Mouse (Mus musculus) spleen, adult 12 weeks (tissue): ENCODE results near the gene Yod1.

Experiments
- DNase-seq: peaks from one replicate; pipeline ENCODE4 v3.0.0; 2022; ENCODE audit warnings: low spot score

The Yod1 gene

DNA sequence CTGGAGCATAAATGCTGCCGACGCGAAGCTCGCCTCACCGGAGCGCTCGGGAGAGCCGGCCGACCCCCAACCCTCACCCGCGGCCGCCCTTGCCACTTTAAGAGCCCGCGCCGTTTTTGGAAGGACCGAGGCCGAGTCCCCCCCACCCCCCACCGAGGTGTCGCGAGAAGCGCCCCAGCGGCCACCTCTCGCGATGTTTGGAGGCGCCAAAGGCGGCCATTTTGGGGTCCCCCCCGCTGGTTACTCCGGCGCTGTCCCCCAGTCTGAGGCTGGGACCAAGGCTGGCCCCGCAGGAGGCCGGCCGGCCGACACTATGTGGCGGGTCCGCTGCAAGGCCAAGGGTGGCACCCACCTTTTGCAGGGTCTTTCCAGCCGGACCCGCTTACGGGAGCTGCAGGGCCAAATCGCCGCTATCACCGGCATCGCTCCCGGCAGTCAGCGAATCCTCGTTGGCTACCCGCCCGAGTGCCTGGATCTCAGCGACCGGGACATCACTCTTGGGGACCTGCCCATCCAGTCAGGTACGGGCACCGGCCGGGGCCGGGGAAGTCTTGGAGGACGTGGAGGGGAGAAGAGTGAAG is at the start of gene Yod1:
Gene Yod1 (plus strand): TSS at position 37 of the 581 bp plus-strand sequence.
- DNase-seq = peak; percentile 89

DNA sequence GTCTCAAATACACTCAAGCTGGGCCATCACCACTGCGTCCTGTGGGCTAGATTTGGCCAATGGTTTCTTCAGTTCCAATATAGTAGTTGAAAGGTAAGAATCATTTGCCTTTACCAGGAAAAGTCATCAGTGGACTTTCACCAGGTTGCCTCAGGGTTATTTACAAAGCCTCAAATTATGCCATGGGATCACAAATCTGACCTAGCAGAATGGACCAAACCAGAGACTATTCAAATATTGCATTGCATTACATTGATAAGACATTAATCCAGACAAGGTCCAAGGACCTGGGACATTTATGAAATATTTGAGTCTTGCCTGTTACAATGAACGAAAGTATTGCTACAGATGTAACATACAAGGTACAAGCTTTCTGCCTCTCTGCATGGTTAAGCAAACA is 38.6 kb upstream of the Yod1 start:
- no peak for DNase-seq

DNA sequence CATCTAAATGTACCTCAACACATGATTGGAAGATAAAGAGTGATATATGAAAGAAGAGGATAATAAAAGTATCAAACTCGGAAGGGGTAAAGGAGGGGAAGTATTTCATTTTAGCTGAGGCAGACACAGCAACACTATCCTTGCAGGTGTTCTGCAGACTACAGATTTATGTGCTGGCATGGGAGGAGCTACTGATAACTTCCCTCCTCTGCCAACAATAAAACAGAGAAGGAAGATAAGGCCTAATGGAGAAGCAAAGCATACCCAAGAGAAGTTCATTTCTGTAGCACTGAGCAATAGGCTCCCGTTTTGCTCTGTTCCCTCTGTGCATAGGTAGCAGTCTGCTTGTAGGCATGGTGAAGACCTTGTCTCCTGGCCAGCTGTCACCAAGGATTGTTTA is 36.1 kb upstream of the Yod1 start:
- DNase-seq = no peak

DNA sequence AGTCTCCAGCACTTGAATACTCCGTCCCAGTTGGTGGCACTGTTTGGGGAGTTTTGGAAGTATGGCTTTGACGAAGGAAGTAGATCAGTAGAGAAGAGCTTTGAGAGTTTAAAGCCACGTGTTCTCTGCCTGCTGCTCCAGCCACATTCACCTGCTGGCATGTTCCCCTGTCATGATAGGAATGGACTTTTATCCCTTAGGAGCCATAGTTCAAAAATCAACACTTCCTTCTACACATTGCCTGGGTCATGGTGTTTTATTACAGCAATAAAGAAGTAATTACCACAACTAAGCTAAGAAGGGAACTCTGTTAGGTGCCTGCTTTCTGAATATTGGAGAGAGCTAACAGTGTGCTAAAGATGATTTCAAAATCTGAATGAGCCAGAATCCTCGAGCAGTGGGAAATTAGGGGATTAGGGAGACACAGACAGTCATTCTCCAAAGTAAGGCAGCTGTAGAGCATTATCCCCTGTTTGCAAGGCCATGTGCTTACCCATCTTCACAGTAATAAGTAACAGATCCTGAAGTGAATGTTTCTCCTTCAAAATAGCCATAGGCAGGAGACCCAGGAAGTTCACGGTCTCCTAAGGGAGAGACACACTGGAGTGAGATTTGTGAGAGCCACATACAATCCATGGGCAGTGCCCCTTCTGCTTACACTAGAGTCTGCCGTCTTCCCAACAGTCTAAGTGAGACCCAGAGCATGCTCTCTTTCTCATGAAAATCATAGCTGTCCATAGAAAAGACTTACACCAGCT is 35.3 kb upstream of the Yod1 start:
- no peak for DNase-seq

DNA sequence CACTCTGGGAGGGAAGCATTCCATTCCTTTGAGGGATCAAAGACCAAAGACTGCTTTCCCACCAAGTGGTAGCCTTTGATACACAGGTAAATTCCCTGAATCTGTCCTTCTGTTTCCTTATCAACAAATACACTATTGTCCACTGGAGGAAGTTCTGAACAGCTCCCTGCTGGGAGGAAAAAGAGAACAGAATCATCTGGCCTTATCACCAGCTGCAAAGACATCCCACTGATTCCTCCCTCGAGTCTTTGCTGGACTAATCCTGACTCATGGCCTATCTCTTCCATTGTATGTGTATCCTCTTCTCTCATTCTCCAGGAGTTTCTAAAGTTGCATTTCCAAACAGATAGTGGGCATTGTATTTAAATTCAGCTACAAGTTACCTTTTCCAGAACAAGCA is 33.2 kb upstream of the Yod1 start:
- DNase-seq = no peak

DNA sequence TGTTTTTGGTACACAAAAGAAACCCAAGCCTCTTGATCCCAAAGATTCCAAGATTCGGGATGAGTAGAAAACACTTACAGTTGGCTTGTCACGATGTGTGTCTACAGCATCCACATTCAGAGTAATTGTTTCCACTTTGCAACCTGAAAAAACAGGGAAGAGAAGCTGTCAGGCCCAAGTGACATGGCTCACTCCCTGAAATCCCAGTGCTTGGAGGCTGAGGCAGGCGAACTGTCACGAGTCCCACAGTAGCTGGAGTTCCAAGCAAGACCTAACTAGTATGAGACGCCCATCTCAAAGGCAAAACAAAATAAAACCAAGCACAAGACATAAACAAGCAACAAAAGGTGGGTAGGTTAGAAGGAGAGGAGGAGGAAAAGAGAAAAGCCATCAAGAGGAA is 18.5 kb upstream of the Yod1 start:
- DNase-seq = no peak

DNA sequence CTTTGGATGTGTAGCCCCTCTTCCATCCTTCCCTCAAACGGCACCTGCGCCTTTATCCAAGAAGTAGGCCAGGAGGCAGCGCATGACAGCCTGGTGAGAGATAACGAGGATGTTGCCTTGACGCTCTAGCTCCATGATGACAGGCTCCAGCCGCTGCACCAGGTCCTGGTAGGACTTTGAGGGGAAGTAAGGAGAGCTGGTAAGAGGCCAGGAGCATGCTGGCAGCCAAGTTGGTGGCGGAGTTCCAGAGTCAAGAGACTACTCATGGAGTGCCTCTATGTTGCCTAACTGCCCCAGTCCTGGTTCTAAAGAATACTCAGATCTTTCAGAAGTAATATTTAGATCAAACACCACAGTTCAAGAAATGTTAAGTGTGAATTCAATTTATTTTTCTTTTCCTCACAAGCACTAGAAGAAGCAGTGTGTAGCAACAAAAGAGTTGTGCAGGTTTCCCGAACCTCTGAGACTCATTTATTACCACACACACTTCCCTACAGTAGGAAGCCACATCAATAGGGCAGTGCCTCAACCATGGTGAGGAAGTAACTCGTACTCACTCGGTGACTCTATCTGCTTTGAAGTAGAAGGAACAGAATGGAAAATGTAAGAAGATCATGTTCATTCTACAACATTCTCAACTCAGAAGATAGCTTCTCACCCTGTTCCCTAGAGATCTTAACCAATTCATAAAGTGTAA is 17.0 kb upstream of the Yod1 start:
- DNase-seq = no peak

DNA sequence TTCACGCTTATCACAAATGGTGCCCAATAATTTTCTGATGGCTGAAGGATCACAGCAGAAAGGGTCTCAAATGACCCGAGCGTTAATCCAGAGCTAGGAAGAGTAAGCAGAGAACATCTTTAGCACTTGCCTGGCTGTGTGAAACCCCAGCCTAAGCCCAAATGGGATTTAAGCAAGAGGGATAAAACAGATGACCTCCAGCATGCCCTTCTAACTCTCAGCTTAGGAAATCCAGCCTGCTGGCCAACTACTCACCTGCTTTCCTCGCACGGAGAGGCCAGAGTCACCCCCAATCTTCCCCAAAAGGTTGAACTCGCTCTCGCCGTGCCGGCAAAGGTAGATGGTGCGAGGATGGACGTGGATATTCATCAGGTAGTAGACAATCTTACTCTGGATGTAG is 15.2 kb upstream of the Yod1 start:
- DNase-seq = no peak

DNA sequence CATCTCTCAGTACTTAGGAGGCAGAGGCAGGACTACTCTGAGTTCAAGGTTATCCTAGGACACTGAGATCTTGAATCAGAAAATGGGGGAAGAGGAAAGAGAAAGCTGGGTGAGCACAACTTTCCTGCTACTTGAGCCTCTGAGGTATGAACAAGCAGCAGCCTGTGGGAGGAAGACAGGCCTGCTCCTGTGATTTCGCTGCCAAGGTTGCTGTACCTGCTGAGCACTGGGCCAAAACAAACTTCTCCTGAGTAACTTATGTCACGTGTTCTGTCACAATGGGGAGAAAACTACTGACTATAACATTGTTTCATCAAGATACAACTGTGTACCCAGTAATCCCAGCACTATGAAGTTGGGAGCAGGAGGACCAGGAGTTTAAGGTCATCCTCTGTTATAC is 13.5 kb upstream of the Yod1 start:
- no peak for DNase-seq

DNA sequence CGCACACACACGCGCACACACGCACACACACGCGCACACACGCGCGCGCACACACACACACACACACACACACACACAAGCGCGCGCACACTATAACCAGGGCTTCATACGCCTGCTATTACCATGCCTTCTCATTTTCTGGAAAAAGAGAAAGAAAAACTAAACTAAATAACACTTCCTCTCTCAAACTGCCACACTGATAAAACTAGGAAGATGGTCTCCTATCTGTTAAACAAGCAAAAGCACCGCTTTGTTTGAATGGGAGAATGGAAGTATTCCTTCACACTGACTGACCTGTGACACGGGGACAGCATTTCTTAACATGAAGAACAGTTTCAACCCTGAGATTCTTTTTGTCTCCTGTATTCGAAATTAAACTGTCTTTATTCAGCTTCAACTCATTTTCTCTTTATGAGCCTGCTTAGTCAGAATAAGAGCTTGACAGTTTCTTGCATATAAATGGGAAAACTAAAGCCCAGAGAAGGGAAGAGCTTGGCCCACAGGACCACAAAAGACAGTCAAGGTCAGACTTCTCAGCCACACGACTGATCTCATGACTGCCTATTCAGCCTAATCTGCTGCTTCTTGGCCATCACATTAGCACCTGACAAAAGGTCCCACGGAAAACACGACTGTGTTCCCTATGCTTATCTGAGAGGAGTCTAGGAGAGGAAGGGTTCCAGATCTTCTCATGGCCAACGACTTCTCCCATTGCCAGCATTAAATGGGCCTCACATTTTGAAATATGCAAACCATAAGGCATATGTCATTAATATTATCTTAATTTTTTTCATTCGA is 6.6 kb upstream of the Yod1 start:
- no peak for DNase-seq

DNA sequence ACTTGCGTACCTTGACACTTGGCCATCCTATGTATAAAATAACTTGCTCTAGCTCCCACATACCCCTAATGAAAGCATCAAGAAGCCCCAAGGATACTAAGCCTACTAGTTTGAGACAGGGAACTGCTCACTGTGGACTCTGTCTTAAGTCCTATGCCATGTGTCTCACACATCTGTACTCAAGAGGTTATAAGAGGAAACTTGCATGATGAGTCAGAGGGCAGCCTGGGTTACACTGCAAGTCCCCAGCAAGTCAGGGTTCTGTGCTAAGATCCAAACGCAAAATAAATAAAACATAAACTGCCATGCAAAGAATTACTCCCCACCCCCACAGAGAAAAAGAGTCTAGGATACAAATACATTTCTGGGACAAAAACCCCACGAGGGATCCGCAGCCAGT is 3.1 kb upstream of the Yod1 start:
- no peak for DNase-seq

DNA sequence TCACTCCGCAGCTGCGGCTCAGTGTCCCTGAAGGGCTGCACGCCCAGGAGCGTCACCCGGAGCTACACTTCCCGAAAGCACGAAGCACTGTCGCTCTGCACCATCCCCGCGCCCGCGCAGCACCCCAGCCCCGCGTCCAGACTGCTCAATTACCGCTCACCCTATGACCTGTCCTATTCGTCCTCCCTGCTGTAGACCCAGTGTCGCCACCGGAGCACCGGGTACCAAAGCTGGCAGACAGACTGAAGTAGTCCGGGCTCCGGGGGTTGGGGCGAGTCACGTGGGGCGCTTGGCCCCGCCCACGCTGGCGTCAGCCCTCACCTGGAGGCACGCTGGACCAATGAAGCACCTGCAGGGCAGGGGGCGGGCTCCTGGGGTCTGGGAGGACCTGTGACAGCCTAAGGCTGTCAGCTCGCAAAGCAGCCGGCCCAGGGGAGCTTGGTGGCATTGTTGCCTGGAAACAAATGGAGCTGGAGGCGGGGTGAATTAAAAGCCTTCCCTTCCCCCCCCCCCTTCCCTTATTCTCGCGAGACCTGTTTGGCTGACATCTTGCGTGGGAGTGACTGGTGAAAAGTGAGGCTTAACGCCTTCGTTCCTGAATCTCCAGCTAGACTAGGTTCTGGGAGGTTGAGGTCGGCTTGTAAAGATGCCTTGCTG is 1.4 kb upstream of the Yod1 start, which contains the start of gene Gm29427:
Gene Gm29427 (minus strand): TSS at position 239 of the 657 bp plus-strand sequence.
- peak; percentile 96 for DNase-seq

DNA sequence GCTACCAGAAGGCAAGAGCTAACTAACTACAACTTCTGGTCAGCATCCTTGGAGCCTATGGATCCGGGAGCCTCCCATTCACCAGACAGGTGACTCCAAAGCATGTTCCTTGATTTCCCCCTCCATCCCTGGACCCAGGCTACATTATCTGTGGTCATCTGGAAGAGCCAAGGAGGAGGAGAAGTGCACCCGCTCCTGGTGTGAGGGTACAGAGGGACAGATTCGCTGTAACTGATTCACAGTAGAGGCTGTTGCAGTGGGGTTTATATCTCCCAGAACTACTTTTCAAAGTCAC is 962 bp upstream of the Yod1 start:
- no peak for DNase-seq

DNA sequence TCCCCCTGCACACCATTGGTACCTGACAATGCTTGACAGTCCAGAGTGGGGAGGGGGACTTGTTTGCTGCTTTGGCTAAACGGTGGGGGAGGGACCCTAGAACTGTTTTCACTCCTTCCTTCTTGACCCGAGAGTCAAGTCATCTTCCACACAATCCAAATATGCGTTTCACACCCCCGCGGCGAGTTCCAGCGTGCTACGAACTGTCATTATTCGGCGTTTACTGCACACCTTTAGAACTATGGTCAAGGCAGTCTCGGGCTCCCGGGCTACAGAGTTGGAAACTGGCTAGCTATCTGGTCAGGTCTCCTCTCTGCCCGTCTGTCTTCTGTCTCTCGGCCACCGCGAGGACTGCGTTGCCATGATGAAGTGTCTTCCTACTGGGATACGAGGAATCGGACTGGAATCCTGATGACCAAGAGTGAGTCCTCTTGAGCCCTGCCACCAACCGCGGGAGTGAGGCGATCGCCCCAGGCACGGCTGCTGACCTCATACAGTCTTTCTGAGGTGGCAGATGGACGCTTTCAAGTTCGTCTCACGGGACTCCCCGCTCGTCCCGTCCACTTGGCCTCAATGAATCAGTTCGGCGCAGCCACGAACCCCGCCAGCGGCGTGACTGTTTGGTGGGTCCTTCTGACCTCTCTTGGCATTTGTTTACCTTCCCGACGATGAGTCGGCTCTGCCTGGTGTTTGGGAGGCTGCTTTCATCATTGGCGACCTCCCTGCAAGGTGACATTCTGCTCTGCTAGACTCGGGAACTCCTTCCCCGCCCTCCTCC is 425 bp upstream of the Yod1 start:
- no peak for DNase-seq

DNA sequence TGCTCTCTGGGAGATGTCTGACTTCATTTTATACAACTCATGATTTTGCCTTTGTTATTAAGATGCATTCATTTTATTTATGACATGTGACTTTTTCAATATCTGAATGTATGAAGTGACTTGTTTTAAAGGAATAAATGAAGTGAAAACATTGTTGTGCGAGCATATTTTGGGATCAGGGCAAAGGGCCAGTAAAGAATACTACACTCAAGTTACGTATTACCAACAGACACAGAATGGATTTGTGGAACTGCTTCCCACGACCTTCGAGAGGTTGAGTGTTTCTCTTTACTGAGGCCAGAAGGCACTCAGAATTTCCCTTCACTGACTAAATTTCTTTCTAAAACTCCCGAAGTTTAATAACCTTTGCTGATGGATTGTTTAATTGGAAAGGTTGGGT is 7.1 kb downstream of the Yod1 start:
- DNase-seq = no peak

DNA sequence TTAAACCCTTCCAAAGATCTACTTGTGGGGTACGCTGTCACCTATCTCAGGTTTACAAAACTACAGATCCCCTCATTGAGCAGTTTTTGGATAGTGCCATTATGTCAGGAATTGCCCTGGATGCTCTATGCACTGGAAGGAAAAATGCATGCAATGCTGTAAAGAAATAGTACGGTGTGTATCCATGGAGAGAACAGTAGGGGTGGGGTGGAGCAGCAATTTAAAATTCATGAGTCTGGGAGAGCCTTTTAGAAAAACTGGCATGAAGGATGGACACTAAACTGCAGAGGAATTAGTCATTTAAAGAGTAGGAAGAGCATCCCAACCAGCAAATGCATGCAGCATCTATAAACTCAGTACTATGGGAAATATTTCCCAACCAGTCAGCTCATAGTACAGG is 9.3 kb downstream of the Yod1 start:
- no peak for DNase-seq

DNA sequence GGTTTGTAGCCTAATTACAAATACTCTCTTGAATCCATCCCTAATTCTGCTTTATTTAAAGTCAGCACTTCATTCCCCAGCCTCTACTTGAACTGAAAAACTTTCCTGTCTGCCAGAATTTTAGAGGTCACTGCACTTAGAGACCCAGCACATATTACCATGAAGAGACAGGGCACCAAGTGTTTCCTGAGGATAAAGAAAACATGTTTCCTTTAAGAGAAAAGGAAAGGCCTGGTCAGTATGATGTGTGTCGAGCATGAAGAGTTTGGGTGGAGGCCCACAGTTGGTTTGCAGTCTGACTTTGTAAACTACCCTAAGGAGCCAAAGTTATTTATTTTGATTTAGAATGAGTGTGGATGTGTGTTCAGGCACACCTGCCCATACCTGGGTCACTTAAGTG is 10.9 kb downstream of the Yod1 start:
- no peak for DNase-seq

DNA sequence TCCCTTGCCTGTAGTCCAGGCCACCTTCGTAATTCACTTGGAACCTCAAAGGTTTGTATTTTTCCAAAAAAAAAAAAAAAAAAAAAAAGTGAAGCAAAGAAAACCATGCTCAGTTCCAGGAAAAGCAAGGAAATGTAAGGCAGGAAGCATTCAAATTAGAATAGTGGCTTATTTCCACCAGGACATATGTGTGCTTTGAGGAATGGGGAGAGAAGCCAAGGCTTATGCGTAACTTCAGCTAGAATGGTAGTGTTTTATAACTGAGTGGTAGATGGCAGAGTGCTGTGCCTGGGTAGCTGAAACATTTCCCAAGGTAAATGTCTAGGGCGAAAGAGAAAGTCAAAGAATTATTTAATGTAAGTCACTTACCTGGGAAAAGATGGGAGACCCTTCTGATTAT is 11.6 kb downstream of the Yod1 start:
- no peak for DNase-seq

DNA sequence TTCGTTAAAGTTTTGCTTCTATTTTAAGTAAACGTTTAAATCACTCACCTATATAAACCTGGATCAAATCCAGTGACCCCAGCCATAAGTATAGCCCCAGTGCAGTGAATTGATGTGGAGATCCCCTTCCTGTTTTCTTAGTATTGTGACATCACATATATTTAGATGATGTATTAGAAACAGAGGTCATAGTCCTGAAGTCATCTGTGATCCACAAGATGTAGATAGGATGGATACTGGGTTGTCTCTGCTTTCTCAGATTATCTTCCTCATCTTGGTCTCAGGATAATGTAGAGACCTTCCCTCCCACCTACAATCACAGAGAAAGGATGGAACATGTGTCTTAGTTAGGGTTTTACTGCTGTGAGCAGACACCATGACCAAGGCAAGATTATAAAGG is 12.0 kb downstream of the Yod1 start, which contains the start of gene Pfkfb2:
Gene Pfkfb2 (minus strand): TSS at position 101 of the 400 bp plus-strand sequence.
- DNase-seq = no peak

DNA sequence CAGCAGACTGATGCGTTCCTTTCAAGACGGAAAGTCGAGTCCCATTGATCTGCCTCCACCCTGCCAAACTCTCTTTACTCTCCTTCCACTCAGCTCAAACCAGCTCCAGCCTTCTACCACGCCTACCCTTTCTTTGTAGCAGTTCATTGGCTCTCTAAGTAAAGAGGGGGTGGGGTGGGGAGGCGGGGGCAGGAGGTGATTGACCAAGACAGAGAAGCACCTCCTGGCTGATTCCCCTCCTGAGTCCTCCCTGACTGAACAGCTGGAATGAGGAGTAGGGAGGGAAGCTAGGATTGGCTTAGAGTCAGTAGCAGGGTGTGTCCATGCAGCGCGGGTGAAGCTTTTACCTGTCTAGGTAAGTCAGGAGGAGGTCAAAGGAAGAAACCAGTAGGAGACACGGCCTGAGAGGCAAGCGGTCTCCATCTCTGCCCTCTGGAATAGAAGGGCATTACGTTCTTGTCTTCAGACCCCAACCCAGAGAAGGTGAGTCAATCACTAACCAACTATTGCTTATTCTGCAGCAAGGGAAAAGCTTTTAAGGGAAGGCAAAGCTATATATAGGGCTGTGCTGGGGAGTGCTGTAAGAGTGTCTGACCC is 14.7 kb downstream of the Yod1 start, which contains the start of gene AA986860:
Gene AA986860 (plus strand): TSS at position 236 of the 597 bp plus-strand sequence.
- DNase-seq = no peak
